Mouse (Mus musculus): ENCODE results near the gene Dpy19l3. TPM values are rescaled to one million over a fixed set of nuclear protein-coding genes. Genes with fewer than 3 reads are reported as not detected.

Gene Dpy19l3
- total RNA-seq, 2 experiments from 2014 or later: 80.3 to 84.7 TPM

GRCm38 (mm10) chr7:35708101-35708500, 46.2 kb downstream of the Dpy19l3 start:
- TF ChIP-seq CTCF (conservative IDR thresholded peaks at IDR 0.05): no peak
- H3K27ac ChIP-seq: no peak overlapping the region
- DNase-seq (ENCODE audit: low spot score in 2 of 2): no peak
- no peak overlapping the region for H3K4me3 ChIP-seq

GRCm38 (mm10) chr7:35699005-35699404, 55.2 kb downstream of the Dpy19l3 start:
- no peak for TF ChIP-seq CTCF (conservative IDR thresholded peaks at IDR 0.05)
- H3K4me3 ChIP-seq: no peak overlapping the region

GRCm38 (mm10) chr7:35698073-35698472, 56.2 kb downstream of the Dpy19l3 start:
- Histone ChIP-seq H3K27ac (no peak overlapping the region), H3K4me3 (no peak overlapping the region)
- peak; percentile 58 for TF ChIP-seq CTCF (conservative IDR thresholded peaks at IDR 0.05)
- DNase-seq (ENCODE audit: low spot score in 2 of 2): no peak

More at GRCm38 (mm10) chr7:35699005-35699404, 55.2 kb downstream of the Dpy19l3 start:
- H3K27ac ChIP-seq: no peak overlapping the region
- no peak for DNase-seq (ENCODE audit: low spot score in 2 of 2)

- DNase-seq (ENCODE audit: low spot score in 2 of 2): no peak
- Histone ChIP-seq H3K27ac (no peak overlapping the region), H3K4me3 (no peak overlapping the region)
- TF ChIP-seq CTCF (conservative IDR thresholded peaks at IDR 0.05): no peak
Observed at GRCm38 (mm10) chr7:35692641-35693040, 61.6 kb downstream of the Dpy19l3 start.

- no peak for TF ChIP-seq CTCF (conservative IDR thresholded peaks at IDR 0.05)
- H3K4me3 ChIP-seq: no peak overlapping the region
- no peak overlapping the region for H3K27ac ChIP-seq
- DNase-seq (ENCODE audit: low spot score in 2 of 2): no peak
Observed at GRCm38 (mm10) chr7:35692117-35692516, 62.1 kb downstream of the Dpy19l3 start.

GRCm38 (mm10) chr7:35688781-35689349, 65.4 kb downstream of the Dpy19l3 start:
- no peak overlapping the region for H3K4me3 ChIP-seq
- no peak for TF ChIP-seq CTCF (conservative IDR thresholded peaks at IDR 0.05)

GRCm38 (mm10) chr7:35688276-35688675, 66.0 kb downstream of the Dpy19l3 start:
- DNase-seq (ENCODE audit: low spot score in 2 of 2): no peak
- no peak overlapping the region for H3K4me3 ChIP-seq
- no peak overlapping the region for H3K27ac ChIP-seq
- TF ChIP-seq CTCF (conservative IDR thresholded peaks at IDR 0.05): no peak

More at GRCm38 (mm10) chr7:35688781-35689349, 65.4 kb downstream of the Dpy19l3 start:
- no peak for DNase-seq (ENCODE audit: low spot score in 2 of 2)
- no peak overlapping the region for H3K27ac ChIP-seq

GRCm38 (mm10) chr7:35687229-35687628, 67.0 kb downstream of the Dpy19l3 start:
- peak overlapping the region; percentile 35; the same call in 1 of the 2 replicates for H3K4me3 ChIP-seq
- no peak for DNase-seq (ENCODE audit: low spot score in 2 of 2)
- no peak overlapping the region for H3K27ac ChIP-seq
- no peak for TF ChIP-seq CTCF (conservative IDR thresholded peaks at IDR 0.05)

- peak; percentile 88 for TF ChIP-seq CTCF (conservative IDR thresholded peaks at IDR 0.05)
- Histone ChIP-seq H3K27ac (no peak overlapping the region), H3K4me3 (peak overlapping the region; percentile 35)
- DNase-seq (ENCODE audit: low spot score in 2 of 2): peak; percentile 19 to 74
Observed at GRCm38 (mm10) chr7:35686756-35687155, 67.5 kb downstream of the Dpy19l3 start.

- no peak overlapping the region; the same call in 1 of the 2 replicates for H3K27ac ChIP-seq
- no peak for DNase-seq (ENCODE audit: low spot score in 2 of 2)
- TF ChIP-seq CTCF (conservative IDR thresholded peaks at IDR 0.05): no peak
- no peak overlapping the region for H3K4me3 ChIP-seq
Observed at GRCm38 (mm10) chr7:35686216-35686615, 68.0 kb downstream of the Dpy19l3 start.

- Histone ChIP-seq H3K27ac (no peak overlapping the region), H3K4me3 (no peak overlapping the region)
- DNase-seq (ENCODE audit: low spot score in 2 of 2): peak in 1 of 2 experiments; percentile 33
- TF ChIP-seq CTCF (conservative IDR thresholded peaks at IDR 0.05): no peak
Observed at GRCm38 (mm10) chr7:35683409-35684122, 70.7 kb downstream of the Dpy19l3 start.

GRCm38 (mm10) chr7:35681559-35681958, 72.7 kb downstream of the Dpy19l3 start:
- DNase-seq (ENCODE audit: low spot score in 2 of 2): no peak
- peak; percentile 61 for TF ChIP-seq CTCF (conservative IDR thresholded peaks at IDR 0.05)

GRCm38 (mm10) chr7:35678976-35679375, 75.3 kb downstream of the Dpy19l3 start:
- DNase-seq (ENCODE audit: low spot score in 2 of 2): no peak
- Histone ChIP-seq H3K27ac (no peak overlapping the region), H3K4me3 (no peak overlapping the region)
- no peak for TF ChIP-seq CTCF (conservative IDR thresholded peaks at IDR 0.05)

More at GRCm38 (mm10) chr7:35681559-35681958, 72.7 kb downstream of the Dpy19l3 start:
- no peak overlapping the region for H3K4me3 ChIP-seq
- no peak overlapping the region for H3K27ac ChIP-seq

All from layer of hippocampus, adult 2 months (tissue).